Mouse (Mus musculus): ENCODE measurements at regions not wholly inside any gene's neighbourhood (a gene's known extent, or its start where the extent isn't known, plus 50 kb on each side); places are given as distances from the start of the nearest gene placed in this dataset.

- DNase-seq (ENCODE audit: low read depth) = no peak
Measured at GRCm38 (mm10) chr12:59312703-59313102, 93.2 kb upstream of the Fbxo33 start.

- no peak for DNase-seq (ENCODE audit: low read depth)
Measured at GRCm38 (mm10) chr12:59307958-59308357, 88.4 kb upstream of the Fbxo33 start.

DNA sequence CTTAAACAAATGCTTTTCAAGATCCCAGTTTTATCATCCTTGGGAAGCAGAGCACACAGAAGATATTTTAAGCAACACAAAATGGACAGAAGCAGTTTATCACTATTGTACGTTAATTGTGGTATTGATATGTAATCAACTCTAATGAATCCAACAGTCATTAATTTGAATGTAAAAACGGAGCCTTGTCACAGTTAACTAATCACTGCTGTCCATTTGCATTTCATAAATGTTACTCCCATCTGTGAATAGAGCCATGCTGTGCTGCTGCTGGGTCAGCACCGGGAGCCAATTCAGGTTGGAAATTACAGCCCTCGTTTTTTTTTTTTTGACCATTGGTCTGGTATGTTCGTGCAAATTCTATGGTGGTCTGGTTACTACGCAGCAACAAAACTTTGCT lies 85.0 kb upstream of the Fbxo33 start:
- DNase-seq (ENCODE audit: low read depth) = no peak
